Mouse (Mus musculus) spleen, postnatal 0 days (tissue): ENCODE measurements around the gene Gm14327. TPM values are rescaled to one million over a fixed set of nuclear protein-coding genes. Genes with fewer than 3 reads are reported as not detected.

Experiments
- polyA plus RNA-seq: library from polyadenylated mRNA; unstranded; fragments of >200 nt; fragmentation: Nextera tagmentation; extraction: Ambion mirVana; gene quantifications from 2 replicates; pipeline ENCODE4 v1.2.1, GENCODE M21; 2015

Gene Gm14327
- polyA plus RNA-seq: 1.9 and 2.4 TPM in 2 replicates

GRCm38 (mm10) chr2:177897046-177897578, at the start of gene Gm14327:
TSS of gene Gm14327 (plus strand) at chr2:177897096.

GRCm38 (mm10) chr2:177925563-177926103, 28.7 kb downstream of the Gm14327 start, which contains the start of gene Zfp972:
TSS of gene Zfp972 (minus strand) at chr2:177925613.

Other genes starting within 250 kb of the Gm14327 start
- 0.34 and 1.0 TPM in 2 replicates for gene Gm14322, start 137.8 kb upstream of the Gm14327 start, polyA plus RNA-seq
- 8.7 and 12.7 TPM in 2 replicates for gene Gm14325, start 56.8 kb upstream of the Gm14327 start, polyA plus RNA-seq
- gene Zfp972, start 28.5 kb downstream of the Gm14327 start, polyA plus RNA-seq: 1.1 TPM in 1 of 2 replicates, not detected in the other
- gene Gm14326, start 60.2 kb downstream of the Gm14327 start, polyA plus RNA-seq: 7.0 and 8.6 TPM in 2 replicates
- gene Zfp971, start 126.2 kb downstream of the Gm14327 start, polyA plus RNA-seq: 4.9 and 7.5 TPM in 2 replicates
- gene Zfp931, start 181.4 kb downstream of the Gm14327 start, polyA plus RNA-seq: 3.4 and 3.5 TPM in 2 replicates
- gene Phactr3, start 221.9 kb downstream of the Gm14327 start, polyA plus RNA-seq: 0.05 and 0.06 TPM in 2 replicates